Mouse (Mus musculus): ENCODE measurements at regions not wholly inside any gene's neighbourhood (a gene's known extent, or its start where the extent isn't known, plus 50 kb on each side); places are given as distances from the start of the nearest gene placed in this dataset.
A peak's percentile ranks its signal among the peaks of the same experiment; 100 is the strongest.

DNA sequence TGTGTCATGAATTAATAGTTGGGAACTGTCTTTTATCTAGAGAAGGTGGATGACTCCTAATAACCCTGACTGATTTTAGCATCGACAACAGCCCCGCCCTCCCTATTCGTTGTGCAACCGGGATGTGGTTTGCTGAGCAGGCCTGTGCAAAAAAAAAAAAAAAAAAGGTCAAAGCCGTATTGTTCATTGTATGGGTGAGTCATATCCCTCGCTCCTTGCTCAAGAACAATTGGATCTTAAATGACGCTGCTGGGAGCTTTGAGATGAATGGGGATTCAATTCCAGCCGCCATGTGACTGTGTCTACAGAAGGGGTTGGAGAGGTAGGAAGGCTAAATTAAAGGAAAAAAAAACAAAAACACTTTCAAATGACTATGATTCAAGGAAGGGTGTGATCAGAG, 68.1 kb upstream of the Abca1 start:
- Histone ChIP-seq H3K27me3 (no peaks in the 10 kb centered on the region), H3K27ac (no peak overlapping the region), H3K4me3 (no peak overlapping the region), H3K9me3 (replicated peaks) (no peaks in the 10 kb centered on the region), H3K36me3 (no peaks in the 10 kb centered on the region), H3K9ac (no peak overlapping the region), H3K4me1 (0 out of 2 replicates have a peak, but pooled peaks cover 3% of the 10 kb centered on the region), H3K4me2 (replicated peaks) (no peak overlapping the region)
- no peak for ATAC-seq (ENCODE audit: low FRiP score)
- WGBS, result 22% methylated on average over 8 of the region's 8 CpGs

DNA sequence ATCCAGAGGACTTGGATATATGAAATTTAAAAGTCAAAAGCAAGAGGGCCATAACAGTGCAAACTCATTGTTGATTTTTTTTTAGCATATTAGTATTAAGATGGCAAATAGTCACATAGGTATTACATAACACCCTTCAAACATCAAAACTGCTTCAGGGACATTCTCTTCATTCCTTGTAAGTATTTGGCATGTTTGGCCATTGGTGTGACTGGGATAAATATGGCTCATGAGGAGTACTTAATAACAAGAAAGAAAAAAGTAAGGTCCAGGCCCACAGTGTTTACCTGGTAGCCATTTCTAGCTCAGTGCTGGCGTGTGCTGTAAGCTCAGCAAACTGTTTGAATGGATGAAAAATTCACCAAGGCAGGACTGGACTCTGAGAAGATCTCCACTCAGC, 67.4 kb upstream of the Abca1 start:
- Histone ChIP-seq H3K4me2 (replicated peaks) (no peak overlapping the region), H3K9me3 (replicated peaks) (no peaks in the 10 kb centered on the region), H3K27ac (no peak overlapping the region), H3K27me3 (no peaks in the 10 kb centered on the region), H3K4me3 (no peak overlapping the region), H3K36me3 (no peaks in the 10 kb centered on the region), H3K9ac (no peak overlapping the region), H3K4me1 (0 out of 2 replicates have a peak, but pooled peaks cover 3% of the 10 kb centered on the region)
- 75% methylated on average over 1 of the region's 1 CpGs for WGBS
- no peak for ATAC-seq (ENCODE audit: low FRiP score)

DNA sequence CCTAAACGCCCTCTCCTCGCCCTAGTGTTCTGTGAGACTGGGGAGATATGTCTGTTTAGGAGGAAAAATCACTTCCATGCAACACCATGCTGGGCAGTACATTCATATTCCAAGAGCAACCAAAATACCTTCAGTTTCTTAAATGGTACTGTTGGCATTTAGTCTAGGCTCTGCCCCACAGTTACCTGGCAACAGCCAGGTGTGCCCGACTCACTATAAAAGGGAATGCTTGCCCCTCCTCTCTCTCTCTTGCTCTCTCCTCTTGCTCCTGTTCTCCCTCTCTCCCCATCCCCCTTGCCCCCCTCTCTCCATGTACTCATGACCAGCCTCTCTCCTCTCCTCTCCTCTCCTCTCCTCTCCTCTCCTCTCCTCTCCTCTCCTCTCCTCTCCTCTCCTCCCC, 66.7 kb upstream of the Abca1 start:
- no peak overlapping the region for H3K9ac ChIP-seq
- no peaks in the 10 kb centered on the region for H3K36me3 ChIP-seq
- H3K27me3 ChIP-seq, result no peaks in the 10 kb centered on the region
- 82% methylated on average over 3 of the region's 3 CpGs for WGBS
- no peak overlapping the region for H3K27ac ChIP-seq
- 0 out of 2 replicates have a peak, but pooled peaks cover 3% of the 10 kb centered on the region for H3K4me1 ChIP-seq
- H3K4me2 ChIP-seq (replicated peaks), result no peak overlapping the region
- H3K9me3 ChIP-seq (replicated peaks), result no peaks in the 10 kb centered on the region
- H3K4me3 ChIP-seq, result no peak overlapping the region
- no peak for ATAC-seq (ENCODE audit: low FRiP score)

DNA sequence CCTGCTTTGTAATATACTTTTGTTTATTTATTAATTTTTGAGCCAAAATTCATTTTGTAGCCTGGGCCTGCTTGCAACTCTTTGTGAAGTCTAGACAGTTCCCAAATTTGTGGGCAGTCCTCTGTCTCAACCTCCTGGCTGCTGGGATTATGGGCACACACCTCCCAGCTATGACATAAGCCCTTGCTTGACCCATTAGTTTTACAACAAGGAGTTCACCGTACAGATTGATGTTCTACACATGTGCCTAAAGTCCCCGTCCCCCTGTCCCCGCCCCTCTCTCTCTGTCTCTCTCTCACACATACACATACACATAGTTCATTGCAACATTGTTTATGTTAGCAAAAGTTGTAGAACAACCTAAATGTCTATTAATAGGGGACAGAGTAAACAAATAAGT, 63.7 kb upstream of the Abca1 start:
- Histone ChIP-seq H3K27ac (no peak overlapping the region), H3K9me3 (replicated peaks) (no peaks in the 10 kb centered on the region), H3K4me2 (replicated peaks) (no peak overlapping the region), H3K36me3 (no peaks in the 10 kb centered on the region), H3K4me1 (peaks cover 11% of the 10 kb centered on the region), H3K27me3 (no peaks in the 10 kb centered on the region), H3K9ac (no peak overlapping the region), H3K4me3 (no peak overlapping the region)
- WGBS, result 88% methylated on average over 3 of the region's 3 CpGs
- no peak for ATAC-seq (ENCODE audit: low FRiP score)

DNA sequence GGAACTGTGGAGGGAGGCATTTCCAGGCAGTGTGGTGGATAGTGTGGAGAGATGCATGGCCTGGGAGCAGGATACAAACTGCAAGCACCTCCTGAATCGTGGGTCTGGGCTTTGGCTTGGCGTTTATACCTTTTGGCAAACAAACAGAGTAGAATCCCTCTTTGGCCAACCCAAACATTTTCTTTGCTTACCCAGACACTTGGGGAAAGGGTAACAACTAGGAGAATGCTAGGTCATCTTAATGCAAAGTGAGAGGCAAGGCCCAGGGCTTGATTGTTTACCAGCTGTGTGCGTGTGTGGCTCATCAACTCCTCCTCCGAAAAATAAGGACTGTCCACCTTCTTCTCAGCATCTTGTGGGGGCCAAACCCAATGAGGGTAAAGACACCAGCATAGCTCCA, 61.1 kb upstream of the Abca1 start:
- no peaks in the 10 kb centered on the region for H3K36me3 ChIP-seq
- H3K27ac ChIP-seq, result no peak overlapping the region
- no peaks in the 10 kb centered on the region for H3K9me3 ChIP-seq (replicated peaks)
- peaks cover 20% of the 10 kb centered on the region for H3K4me1 ChIP-seq
- ATAC-seq (ENCODE audit: low FRiP score), result no peak
- no peak overlapping the region for H3K4me2 ChIP-seq (replicated peaks)
- no peaks in the 10 kb centered on the region for H3K27me3 ChIP-seq
- no peak overlapping the region for H3K4me3 ChIP-seq
- H3K9ac ChIP-seq, result no peak overlapping the region
- WGBS, result 88% methylated on average over 4 of the region's 4 CpGs

DNA sequence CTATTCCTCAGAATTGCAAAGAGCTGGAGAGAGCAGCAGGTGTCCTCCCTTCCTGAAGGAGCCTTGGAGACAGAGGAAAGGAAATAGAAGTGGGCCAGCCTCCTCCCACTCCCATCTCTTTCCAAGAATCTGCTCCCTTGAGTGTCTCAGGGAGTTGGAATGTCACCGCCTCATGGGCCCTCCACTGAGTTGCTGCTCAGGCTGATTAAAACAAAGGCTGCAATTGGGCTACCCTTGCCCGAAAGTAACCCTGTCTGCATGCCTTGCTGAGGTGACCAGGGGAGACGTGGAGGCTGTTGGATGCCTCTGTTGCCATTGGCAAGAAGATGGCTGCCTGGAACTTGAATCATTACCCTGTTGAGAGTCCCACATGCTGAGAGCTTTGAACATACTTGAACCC, 59.7 kb upstream of the Abca1 start:
- ATAC-seq (ENCODE audit: low FRiP score), result no peak
- Histone ChIP-seq H3K4me1 (peaks cover 20% of the 10 kb centered on the region), H3K27me3 (no peaks in the 10 kb centered on the region), H3K9ac (no peak overlapping the region), H3K27ac (no peak overlapping the region), H3K4me2 (replicated peaks) (no peak overlapping the region), H3K36me3 (no peaks in the 10 kb centered on the region), H3K4me3 (no peak overlapping the region), H3K9me3 (replicated peaks) (no peaks in the 10 kb centered on the region)
- 46% methylated on average over 3 of the region's 3 CpGs for WGBS

DNA sequence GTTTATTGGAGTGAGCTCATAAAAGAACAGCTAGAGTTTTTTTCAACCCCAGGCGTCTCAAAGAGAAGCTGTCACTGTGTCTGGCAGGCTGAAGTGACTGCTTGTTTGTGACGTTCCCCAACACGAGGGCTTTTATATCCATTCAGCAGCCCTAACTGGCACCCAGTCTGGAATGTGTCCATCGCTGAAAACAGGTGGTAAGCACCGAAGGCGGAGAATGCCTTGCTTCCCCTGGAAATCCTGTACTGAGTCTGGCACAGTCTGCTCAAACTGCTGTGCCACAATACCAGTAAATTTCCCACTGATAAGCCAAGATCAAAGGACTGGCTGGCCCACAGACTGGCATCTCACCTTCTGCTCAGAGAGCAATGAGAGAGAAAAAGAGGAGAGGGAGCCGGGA, 59.1 kb upstream of the Abca1 start:
- H3K9me3 ChIP-seq (replicated peaks), result no peaks in the 10 kb centered on the region
- H3K36me3 ChIP-seq, result no peaks in the 10 kb centered on the region
- 0 out of 2 replicates have a peak, but pooled peaks have one; percentile 30 for ATAC-seq (ENCODE audit: low FRiP score)
- peaks cover 20% of the 10 kb centered on the region for H3K4me1 ChIP-seq
- 0 out of 2 replicates have a peak overlapping the region, but pooled peaks have one; percentile 2 for H3K27ac ChIP-seq
- 33% methylated on average over 7 of the region's 7 CpGs for WGBS
- H3K4me3 ChIP-seq, result no peak overlapping the region
- no peak overlapping the region for H3K9ac ChIP-seq
- H3K4me2 ChIP-seq (replicated peaks), result no peak overlapping the region
- H3K27me3 ChIP-seq, result no peaks in the 10 kb centered on the region

DNA sequence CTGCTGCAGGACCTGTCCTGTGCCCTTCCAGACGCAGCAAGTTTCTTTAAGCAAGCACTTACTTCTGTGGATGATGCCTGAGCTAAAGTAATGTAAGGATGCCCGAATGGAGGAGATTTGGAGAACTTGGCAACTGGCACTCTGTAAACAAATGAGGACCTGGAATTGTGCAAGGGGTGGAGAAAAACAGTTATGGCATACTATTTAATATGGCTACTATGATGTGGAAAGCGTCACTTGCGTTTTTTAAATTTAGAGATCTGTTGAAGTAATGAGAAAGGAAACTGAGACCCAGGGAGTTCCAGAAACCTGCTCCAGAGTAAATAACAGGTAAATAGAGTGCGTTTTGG, 58.6 kb upstream of the Abca1 start:
- Histone ChIP-seq H3K36me3 (no peaks in the 10 kb centered on the region), H3K4me3 (peak overlapping the region; percentile 49), H3K27ac (peak overlapping the region; percentile 73; the same call in 1 of the 2 replicates), H3K9ac (no peak overlapping the region), H3K9me3 (replicated peaks) (no peaks in the 10 kb centered on the region), H3K27me3 (no peaks in the 10 kb centered on the region), H3K4me1 (peaks cover 20% of the 10 kb centered on the region), H3K4me2 (replicated peaks) (peak overlapping the region; percentile 72)
- ATAC-seq (ENCODE audit: low FRiP score), result peak; percentile 26
- WGBS, result 46% methylated on average over 5 of the region's 5 CpGs

DNA sequence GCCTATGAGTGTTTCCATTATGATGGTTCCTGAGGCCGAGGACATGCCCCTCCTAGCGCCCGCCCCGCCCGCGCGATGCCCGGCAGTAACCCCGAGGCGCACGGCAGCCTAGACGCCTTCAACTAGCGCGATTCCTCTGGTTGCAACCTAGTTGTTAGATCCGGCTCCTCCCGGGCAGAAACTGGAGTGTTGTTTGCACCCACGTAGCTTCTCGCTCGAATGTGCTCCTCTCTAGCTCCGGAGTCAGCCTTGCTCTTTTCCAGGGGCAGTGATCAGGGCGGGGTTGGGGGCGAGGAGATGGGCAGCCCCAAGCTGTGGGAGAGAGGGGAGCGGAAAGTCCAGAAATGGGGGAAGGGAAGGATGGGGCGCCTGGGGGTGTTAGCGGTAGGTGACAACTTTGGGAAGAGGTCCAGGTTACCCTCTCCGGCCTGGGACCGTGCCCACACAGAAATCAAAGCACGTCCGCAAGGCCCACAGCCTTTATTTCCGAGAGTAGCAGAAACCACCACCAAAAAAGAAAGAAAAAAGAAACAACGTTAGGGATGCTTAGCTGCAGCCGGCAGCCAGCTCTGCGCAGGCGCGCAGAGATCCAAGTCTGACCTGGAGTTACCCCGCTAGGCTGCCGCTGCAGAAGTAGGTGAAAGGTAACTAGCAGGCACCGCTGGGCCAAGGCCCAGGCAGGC, 58.1 kb upstream of the Abca1 start:
- H3K4me3 ChIP-seq, result peak overlapping the region; percentile 49
- H3K4me1 ChIP-seq, result peaks cover 20% of the 10 kb centered on the region
- peak overlapping the region; percentile 66 for H3K9ac ChIP-seq
- H3K36me3 ChIP-seq, result no peaks in the 10 kb centered on the region
- WGBS, result under 1% methylated on average over 38 of the region's 38 CpGs
- no peaks in the 10 kb centered on the region for H3K9me3 ChIP-seq (replicated peaks)
- H3K27me3 ChIP-seq, result no peaks in the 10 kb centered on the region
- peak overlapping the region; percentile 72 for H3K4me2 ChIP-seq (replicated peaks)
- H3K27ac ChIP-seq, result peak overlapping the region; percentile 73
- peak; percentile 93 for ATAC-seq (ENCODE audit: low FRiP score)

DNA sequence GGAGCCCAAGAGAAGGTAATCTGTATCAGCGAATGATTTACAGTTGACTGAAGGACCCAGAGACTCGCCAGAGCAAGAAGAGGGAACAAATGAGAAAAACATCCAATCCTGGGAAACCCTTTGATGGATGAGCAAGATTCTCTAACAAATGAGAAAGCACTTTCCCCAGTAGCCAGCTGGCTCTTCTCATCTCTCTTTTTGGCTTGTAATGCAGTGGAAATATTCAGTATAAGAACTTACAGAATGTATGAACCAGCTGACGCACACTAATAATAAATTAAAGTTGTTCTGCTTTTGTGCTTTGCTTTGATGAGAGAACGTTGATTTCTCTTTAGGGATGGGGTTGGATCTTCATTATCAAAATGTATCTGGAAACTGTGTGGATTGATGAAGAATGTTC, 52.8 kb upstream of the Abca1 start:
- Histone ChIP-seq H3K4me3 (no peak overlapping the region), H3K36me3 (no peaks in the 10 kb centered on the region), H3K9me3 (replicated peaks) (no peaks in the 10 kb centered on the region), H3K27me3 (no peaks in the 10 kb centered on the region), H3K4me2 (replicated peaks) (no peak overlapping the region), H3K4me1 (0 out of 2 replicates have a peak, but pooled peaks cover 5% of the 10 kb centered on the region), H3K27ac (no peak overlapping the region), H3K9ac (no peak overlapping the region)
- no peak for ATAC-seq (ENCODE audit: low FRiP score)
- WGBS, result 74% methylated on average over 4 of the region's 4 CpGs

DNA sequence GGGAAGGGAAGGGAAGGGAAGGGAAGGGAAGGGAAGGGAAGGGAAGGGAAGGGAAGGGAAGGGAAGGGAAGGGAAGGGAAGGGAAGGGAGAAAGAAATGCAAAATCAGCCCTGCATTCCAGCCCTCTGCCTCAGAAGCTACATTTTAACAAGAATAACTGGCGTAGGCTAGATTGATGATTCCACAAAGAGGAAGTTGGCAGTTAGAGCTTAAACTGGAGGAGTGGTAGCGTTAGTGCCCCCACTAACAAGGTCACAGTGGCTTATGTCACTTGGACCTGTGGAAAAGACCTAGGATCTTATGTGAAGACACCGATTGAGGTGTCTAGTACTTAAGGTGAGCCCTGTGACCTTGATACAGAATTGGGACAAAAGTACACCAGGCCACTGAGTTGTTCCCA, 51.0 kb upstream of the Abca1 start:
- ATAC-seq (ENCODE audit: low FRiP score), result no peak
- Histone ChIP-seq H3K4me1 (no peaks in the 10 kb centered on the region), H3K4me3 (no peak overlapping the region), H3K9ac (no peak overlapping the region), H3K27me3 (no peaks in the 10 kb centered on the region), H3K9me3 (replicated peaks) (no peaks in the 10 kb centered on the region), H3K36me3 (no peaks in the 10 kb centered on the region), H3K4me2 (replicated peaks) (no peak overlapping the region), H3K27ac (no peak overlapping the region)
- WGBS, result 80% methylated on average over 3 of the region's 3 CpGs

Measured in hindbrain, embryonic 12.5 days (tissue).